Mouse (Mus musculus) Patski (cell line): ENCODE data around the gene Tmem132a. TPM values are rescaled to one million over a fixed set of nuclear protein-coding genes. Genes with fewer than 3 reads are reported as not detected.

ENCODE experiments used
- ATAC-seq: fragments of 100-300 bp; one replicate; pipeline ENCODE4 v1.8.0; 2021
- CTCF ChIA-PET: fragments of 350-600 bp; sonication (Branson Sonifier 250); formaldehyde crosslinking; loops from one replicate; lab custom pipeline; 2022; ENCODE audit warnings: inconsistent platforms; lab: Charles Lee
- POLR2A ChIA-PET: fragments of 350-600 bp; sonication (Branson Sonifier 250); formaldehyde crosslinking; loops from one replicate; lab custom pipeline; 2022; ENCODE audit warnings: antibody characterized with exemption, inconsistent platforms; lab: Charles Lee
- DNase-seq: peaks from one replicate; pipeline ENCODE4 v3.0.0-alpha.2; 2011; ENCODE audit warnings: low read depth, low spot score
- H3K27me3 ChIP-seq: fragments of 371-371 bp; one replicate; pipeline ENCODE4 v1.5.1; 2021
- CTCF ChIP-seq: fragments of 100-300 bp; IDR thresholded peaks from one replicate; pipeline ENCODE4 v1.5.1; 2021
- in situ Hi-C: fragments of 300-500 bp; cut with MboI; formaldehyde crosslinking; loops from 3 replicates; pipeline ENCODE4 v1.11.1; 2018; ENCODE audit warnings: low pct_unique_long_range_greater_than_20kb, mixed read lengths
- polyA plus RNA-seq: library from polyadenylated mRNA; unstranded; gene quantifications from one replicate; pipeline ENCODE4 v1.2.3, GENCODE M21; 2021

Tmem132a gene
- polyA plus RNA-seq, 1 experiment from 2014 or later: 114 TPM

DNA sequence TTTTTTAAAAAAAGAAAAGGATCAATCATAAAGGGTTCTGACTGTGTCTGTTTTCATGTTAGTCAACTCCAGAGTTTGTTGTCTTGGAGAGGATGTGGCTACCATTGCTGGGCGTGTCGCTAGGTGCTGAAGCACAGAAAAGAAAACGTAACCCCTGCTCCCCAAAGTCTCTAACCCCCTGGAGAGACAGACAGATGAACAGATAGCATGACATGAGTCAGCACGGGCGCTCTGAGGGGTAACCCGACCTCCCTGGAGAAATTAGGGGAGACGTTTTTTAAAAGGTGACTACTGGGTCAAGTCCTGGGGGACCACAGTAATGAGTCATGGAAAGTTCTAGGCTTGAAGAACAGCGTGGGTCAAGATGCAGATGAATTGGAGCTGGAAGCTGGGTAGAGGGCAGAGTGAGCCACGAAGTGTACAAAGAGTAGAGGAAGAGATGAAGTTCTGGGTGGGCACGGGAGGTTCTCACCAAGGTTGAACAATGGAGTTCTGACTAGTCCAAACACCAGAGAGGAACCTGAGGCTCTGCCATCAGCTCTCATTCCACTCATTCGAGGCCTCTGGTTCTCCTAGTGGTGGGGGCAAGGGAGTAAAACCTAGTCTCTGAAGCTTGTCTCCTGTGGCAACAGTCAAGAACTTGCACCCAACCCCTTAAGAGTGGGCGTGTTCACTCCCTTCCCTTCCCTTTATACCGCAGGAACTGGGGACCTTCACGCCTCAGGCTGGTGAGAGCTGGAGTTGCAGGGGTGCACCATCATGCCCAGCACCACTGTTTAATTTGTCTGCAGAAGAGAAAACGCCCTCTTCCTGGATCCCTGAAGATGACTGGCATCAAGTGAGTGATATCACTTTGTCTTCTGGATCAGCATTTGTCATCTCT, 30.5 kb downstream of the Tmem132a start, which contains the start of gene Slc15a3:
Gene Slc15a3, plus strand, starts transcription at position 718 of the 883 bp plus-strand sequence.
- no peak for DNase-seq
- TF ChIP-seq CTCF: no peak
- ATAC-seq: no peak
- no peaks in the 10 kb centered on the region for H3K27me3 ChIP-seq
- in situ Hi-C loops: no loop called here
- POLR2A ChIA-PET: no interaction called here
- CTCF ChIA-PET: interaction anchor here (1.1 to 2.2 kb wide), 2 partner anchors 15 to 129 kb away, joined by 4 to 5 read pairs; no protein-coding TSS in a partner anchor

GRCm38 (mm10) chr19:10835671-10836070, 34.1 kb downstream of the Tmem132a start:
- TF ChIP-seq CTCF: no peak
- in situ Hi-C loops: no loop called here
- POLR2A ChIA-PET: no interaction called here
- CTCF ChIA-PET: interaction anchor here (1.0 kb wide), 1 partner anchor 25 kb away, joined by 3 read pairs; no protein-coding TSS in a partner anchor
- H3K27me3 ChIP-seq: no peaks in the 10 kb centered on the region
- ATAC-seq: peak; percentile 70
- DNase-seq: peak; percentile 39

DNA sequence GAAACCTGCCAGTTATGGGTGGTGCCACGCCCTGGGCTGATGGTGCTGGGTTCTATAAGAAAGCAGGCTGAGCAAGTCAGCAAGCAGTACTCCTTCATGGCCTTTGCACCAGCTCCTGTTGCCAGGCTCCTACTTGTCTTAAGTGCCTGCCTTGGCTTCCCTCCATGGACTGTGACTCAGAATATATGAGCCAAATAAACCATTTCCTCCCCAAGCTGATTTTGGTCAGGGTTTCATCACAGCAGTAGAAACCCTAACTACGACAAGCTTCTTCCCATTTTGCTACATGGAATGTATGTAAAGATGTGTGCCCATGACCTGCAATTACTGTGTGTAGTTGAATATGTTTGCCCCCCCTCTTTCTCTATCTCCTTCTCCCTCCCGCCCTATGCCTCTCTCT, 36.1 kb downstream of the Tmem132a start:
- in situ Hi-C loops: no loop called here
- H3K27me3 ChIP-seq: no peaks in the 10 kb centered on the region
- CTCF ChIA-PET: interaction anchor here (0.9 kb wide), 1 partner anchor 13 kb away, joined by 5 read pairs; no protein-coding TSS in a partner anchor
- DNase-seq (no peak), ATAC-seq (no peak)
- TF ChIP-seq CTCF: no peak
- POLR2A ChIA-PET: interaction anchor here (0.6 to 0.8 kb wide), 2 partner anchors 42 to 61 kb away, joined by 3 to 4 read pairs; no protein-coding TSS in a partner anchor

- TF ChIP-seq CTCF: no peak
- POLR2A ChIA-PET: interaction anchor here (0.6 kb wide), 1 partner anchor 181 kb away, joined by 3 read pairs; no protein-coding TSS in a partner anchor
- ATAC-seq (no peak), DNase-seq (no peak)
- in situ Hi-C loops: no loop called here
- no peaks in the 10 kb centered on the region for H3K27me3 ChIP-seq
- CTCF ChIA-PET: interaction anchor here (0.9 kb wide), 1 partner anchor 11 kb away, joined by 3 read pairs; no protein-coding TSS in a partner anchor
Observed at GRCm38 (mm10) chr19:10832030-10832429, 37.7 kb downstream of the Tmem132a start.

DNA sequence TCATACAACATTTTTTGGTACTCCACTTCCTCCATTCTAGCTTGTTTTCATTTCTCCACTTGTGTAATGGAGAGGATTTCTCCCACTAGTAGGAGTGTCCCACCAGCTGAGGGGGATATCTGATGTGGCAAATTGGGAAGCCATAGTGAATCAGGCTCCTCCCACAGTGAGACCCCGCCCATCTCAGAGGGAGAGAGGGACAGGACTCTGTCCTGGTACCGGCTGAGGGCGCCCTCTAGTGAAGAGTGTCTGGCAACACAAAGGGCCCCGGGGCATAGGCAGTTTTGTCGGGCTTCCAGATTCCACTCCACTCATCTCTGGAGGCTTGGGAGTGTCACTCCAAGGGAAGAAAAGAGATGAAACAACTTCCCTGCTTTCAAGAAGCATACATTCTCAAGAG, 38.3 kb downstream of the Tmem132a start:
- no peaks in the 10 kb centered on the region for H3K27me3 ChIP-seq
- no peak for ATAC-seq
- POLR2A ChIA-PET: no interaction called here
- DNase-seq: no peak
- CTCF ChIA-PET: interaction anchor here (0.9 to 1.9 kb wide), 5 partner anchors 12 to 110 kb away, joined by 3 to 5 read pairs (median 4); no protein-coding TSS in a partner anchor
- in situ Hi-C loops: no loop called here
- peak; percentile 78 for TF ChIP-seq CTCF

GRCm38 (mm10) chr19:10829436-10830175, 40.1 kb downstream of the Tmem132a start, which contains the start of gene Cd6:
Cd6 (minus strand) TSS chr19:10830058.
- no peak for TF ChIP-seq CTCF
- DNase-seq: no peak
- ChIA-PET CTCF (interaction anchor here (1.1 to 1.9 kb wide), 2 partner anchors 11 to 109 kb away, joined by 3 to 5 read pairs; no protein-coding TSS in a partner anchor), POLR2A (no interaction called here)
- H3K27me3 ChIP-seq: no peaks in the 10 kb centered on the region
- in situ Hi-C loops: no loop called here
- no peak for ATAC-seq

- no peak for DNase-seq
- ATAC-seq: no peak
- ChIA-PET POLR2A (no interaction called here), CTCF (no interaction called here)
- no peaks in the 10 kb centered on the region for H3K27me3 ChIP-seq
- no peak for TF ChIP-seq CTCF
- in situ Hi-C loops: no loop called here
Observed at GRCm38 (mm10) chr19:10828321-10828720, 41.4 kb downstream of the Tmem132a start.

GRCm38 (mm10) chr19:10824061-10824460, 45.7 kb downstream of the Tmem132a start:
- in situ Hi-C loops: no loop called here
- no peak for DNase-seq
- ChIA-PET CTCF (interaction anchor here (1.0 to 1.8 kb wide), 5 partner anchors 9 to 159 kb away, joined by 3 to 5 read pairs (median 3); partner anchors contain the start of gene Slc15a3), POLR2A (no interaction called here)
- ATAC-seq: no peak
- H3K27me3 ChIP-seq: no peaks in the 10 kb centered on the region
- TF ChIP-seq CTCF: no peak

GRCm38 (mm10) chr19:10822534-10822933, 47.2 kb downstream of the Tmem132a start:
- no peak for ATAC-seq
- no peak for TF ChIP-seq CTCF
- ChIA-PET POLR2A (no interaction called here), CTCF (no interaction called here)
- no peak for DNase-seq
- H3K27me3 ChIP-seq: no peaks in the 10 kb centered on the region
- in situ Hi-C loops: no loop called here

- ATAC-seq (no peak), DNase-seq (no peak)
- TF ChIP-seq CTCF: no peak
Observed at GRCm38 (mm10) chr19:10821319-10821718, 48.4 kb downstream of the Tmem132a start.

More at GRCm38 (mm10) chr19:10821319-10821718, 48.4 kb downstream of the Tmem132a start:
- no peaks in the 10 kb centered on the region for H3K27me3 ChIP-seq
- in situ Hi-C loops: no loop called here
- ChIA-PET POLR2A (no interaction called here), CTCF (no interaction called here)
